Comparison of ENCODE assay signal across 9 mouse cellular contexts in genomic region chr11:115250405-115251090, GRCm38 (mm10). TPM values are rescaled to one million over a fixed set of nuclear protein-coding genes. Genes with fewer than 3 reads are reported as not detected.
DNase-seq lines count a peak whose midpoint lies in the region; ATAC-seq and TF ChIP-seq lines count a peak whose summit lies in the region.
"Had no signal": no experiment of that assay in that cellular context is flagged by ENCODE, and none has a peak within 500 bp of the region (broad histone marks: within the 10 kb centered on the region; RNA-seq: fewer than 3 reads in every experiment).

No protein-coding gene starts in this region.

- H3K9me3 ChIP-seq in kidney, embryonic 14.5 days (ENCODE audit: control insufficient read depth, low read length): no peaks in the 10 kb centered on the region
- no peaks in the 10 kb centered on the region for H3K9me3 ChIP-seq in hindbrain, embryonic 14.5 days (ENCODE audit: control insufficient read depth, low read length)
- no peaks in the 10 kb centered on the region for H3K9me3 ChIP-seq in midbrain, embryonic 15.5 days

- H3K4me1 ChIP-seq in kidney, embryonic 14.5 days (ENCODE audit: control insufficient read depth, insufficient read depth, low read length): peaks cover 13% of the 10 kb centered on the region; the same call in 1 of the 2 replicates
- H3K4me1 ChIP-seq in hindbrain, embryonic 14.5 days (replicated peaks; ENCODE audit: control insufficient read depth, insufficient read depth, low read length): peaks cover 23% of the 10 kb centered on the region
- H3K4me1 ChIP-seq in midbrain, embryonic 15.5 days: peaks cover 32% of the 10 kb centered on the region

- H3K9ac ChIP-seq in kidney, embryonic 14.5 days (ENCODE audit: low read depth, low read length): no peak overlapping the region
- H3K9ac ChIP-seq in hindbrain, embryonic 14.5 days: peak overlapping the region; percentile 57
- peak overlapping the region; percentile 48 for H3K9ac ChIP-seq in midbrain, embryonic 15.5 days

- no peak overlapping the region for H3K27ac ChIP-seq in kidney, embryonic 14.5 days (ENCODE audit: low read depth, low read length)
- no peak overlapping the region for H3K27ac ChIP-seq in hindbrain, embryonic 14.5 days
- no peak overlapping the region for H3K27ac ChIP-seq in midbrain, embryonic 15.5 days

- H3K4me2 ChIP-seq in kidney, embryonic 14.5 days (replicated peaks; ENCODE audit: low read depth, low read length): peak overlapping the region; percentile 65
- peak overlapping the region; percentile 89 for H3K4me2 ChIP-seq in hindbrain, embryonic 14.5 days (replicated peaks)
- peak overlapping the region; percentile 97 for H3K4me2 ChIP-seq in midbrain, embryonic 15.5 days

- TF ChIP-seq CTCF in brain, embryonic 14.5 days (IDR thresholded peaks at IDR 0.05; ENCODE audit: borderline replicate concordance, extremely low read depth, insufficient read depth, insufficient read length): no peak

- peak overlapping the region; percentile 42 for H3K4me3 ChIP-seq in kidney, embryonic 14.5 days (ENCODE audit: low read length)
- peak overlapping the region; percentile 48 for H3K4me3 ChIP-seq in hindbrain, embryonic 14.5 days (replicated peaks; ENCODE audit: low read length)
- peak overlapping the region; percentile 50 for H3K4me3 ChIP-seq in midbrain, embryonic 15.5 days

- 1% methylated on average over 36 of the region's 36 CpGs for WGBS in kidney, embryonic 14.5 days
- 2% methylated on average over 32 of the region's 36 CpGs for WGBS in hindbrain, embryonic 14.5 days
- under 1% methylated on average over 36 of the region's 36 CpGs for WGBS in midbrain, embryonic 15.5 days

- no peak for TF ChIP-seq POLR2A in brain, embryonic 14.5 days (IDR thresholded peaks at IDR 0.05; ENCODE audit: borderline replicate concordance, extremely low read depth, insufficient read depth, insufficient read length, poor library complexity, severe bottlenecking)

- DNase-seq in kidney, postnatal 36 days: no peak
- DNase-seq in brain, embryonic 14.5 days (ENCODE audit: low read depth): peak; percentile 42
- DNase-seq in hindbrain, embryonic 14.5 days (ENCODE audit: low spot score): no peak
- DNase-seq in ovary, postnatal 36 days (ENCODE audit: low spot score): no peak
- no peak for DNase-seq in layer of hippocampus, adult 9-11 months
- DNase-seq in frontal cortex, postnatal 25 days (ENCODE audit: low spot score in 2 of 2): no peak
- DNase-seq: lung, postnatal 14 days had no signal

- no peak for ATAC-seq in kidney, embryonic 14.5 days (ENCODE audit: low FRiP score, low TSS enrichment)
- no peak for ATAC-seq in hindbrain, embryonic 14.5 days (ENCODE audit: low FRiP score)
- ATAC-seq in midbrain, embryonic 15.5 days (replicated peaks): no peak

- H3K27me3 ChIP-seq in kidney, embryonic 14.5 days (ENCODE audit: control insufficient read depth, insufficient read depth, low read length): peaks cover 76% of the 10 kb centered on the region
- H3K27me3 ChIP-seq in hindbrain, embryonic 14.5 days (ENCODE audit: control insufficient read depth, insufficient read depth, low read length): peaks cover 49% of the 10 kb centered on the region
- H3K27me3 ChIP-seq in midbrain, embryonic 15.5 days (replicated peaks): peaks cover 43% of the 10 kb centered on the region

- no peaks in the 10 kb centered on the region for H3K36me3 ChIP-seq in kidney, embryonic 14.5 days (ENCODE audit: control insufficient read depth, insufficient read depth, low read length)
- 0 out of 2 replicates have a peak, but pooled peaks cover under 1% of the 10 kb centered on the region for H3K36me3 ChIP-seq in hindbrain, embryonic 14.5 days (replicated peaks; ENCODE audit: control insufficient read depth, insufficient read depth)
- H3K36me3 ChIP-seq in midbrain, embryonic 15.5 days (replicated peaks): no peaks in the 10 kb centered on the region

RNA-seq across cellular contexts. Expression of gene Grin2c, which starts 16.5 kb away (rescaled TPM):
- polyA plus RNA-seq in kidney, embryonic 14.5 days (2014; fragmentation: Nextera tagmentation; extraction: Ambion mirVana): not detected in 2 replicates
- 0.89 and 1.2 TPM in 2 replicates for polyA plus RNA-seq in brain, embryonic 14.5 days (2012; rRNA removed)
- polyA plus RNA-seq in hindbrain, embryonic 14.5 days (2014; fragmentation: Nextera tagmentation; extraction: Ambion mirVana): 0.33 and 0.35 TPM in 2 replicates
- 0.21 and 0.26 TPM in 2 replicates for polyA plus RNA-seq in midbrain, embryonic 15.5 days (2015; fragmentation: Nextera tagmentation; extraction: Ambion mirVana)

RNA-seq across cellular contexts. Expression of gene Fdxr, which starts 26.3 kb away (rescaled TPM):
- polyA plus RNA-seq in kidney, embryonic 14.5 days (2014; fragmentation: Nextera tagmentation; extraction: Ambion mirVana): 9.2 and 13.1 TPM in 2 replicates
- polyA plus RNA-seq in brain, embryonic 14.5 days (2012; rRNA removed): 26.1 and 32.4 TPM in 2 replicates
- 15.2 TPM in 2 replicates for polyA plus RNA-seq in hindbrain, embryonic 14.5 days (2014; fragmentation: Nextera tagmentation; extraction: Ambion mirVana)
- 21.5 and 22.1 TPM in 2 replicates for polyA plus RNA-seq in midbrain, embryonic 15.5 days (2015; fragmentation: Nextera tagmentation; extraction: Ambion mirVana)

RNA-seq across cellular contexts. Expression of gene Fads6, which starts 46.9 kb away (rescaled TPM):
- polyA plus RNA-seq in kidney, embryonic 14.5 days (2014; fragmentation: Nextera tagmentation; extraction: Ambion mirVana): 0.32 and 0.39 TPM in 2 replicates
- polyA plus RNA-seq in brain, embryonic 14.5 days (2012; rRNA removed): 1.6 and 2.4 TPM in 2 replicates
- polyA plus RNA-seq in hindbrain, embryonic 14.5 days (2014; fragmentation: Nextera tagmentation; extraction: Ambion mirVana): 1.4 and 1.5 TPM in 2 replicates
- polyA plus RNA-seq in midbrain, embryonic 15.5 days (2015; fragmentation: Nextera tagmentation; extraction: Ambion mirVana): 0.96 and 1.0 TPM in 2 replicates

RNA-seq across cellular contexts. Expression of gene Otop2, which starts 56.4 kb away (rescaled TPM):
- polyA plus RNA-seq in kidney, embryonic 14.5 days (2014; fragmentation: Nextera tagmentation; extraction: Ambion mirVana): 0.14 and 0.15 TPM in 2 replicates
- polyA plus RNA-seq in brain, embryonic 14.5 days (2012; rRNA removed): 0.13 and 0.15 TPM in 2 replicates
- polyA plus RNA-seq in hindbrain, embryonic 14.5 days (2014; fragmentation: Nextera tagmentation; extraction: Ambion mirVana): 0.08 and 0.14 TPM in 2 replicates
- 0.17 TPM in 1 of 2 replicates, not detected in the other for polyA plus RNA-seq in midbrain, embryonic 15.5 days (2015; fragmentation: Nextera tagmentation; extraction: Ambion mirVana)
